Mouse (Mus musculus): Measurements from ENCODE around the gene Rptor.

Gene Rptor

DNA sequence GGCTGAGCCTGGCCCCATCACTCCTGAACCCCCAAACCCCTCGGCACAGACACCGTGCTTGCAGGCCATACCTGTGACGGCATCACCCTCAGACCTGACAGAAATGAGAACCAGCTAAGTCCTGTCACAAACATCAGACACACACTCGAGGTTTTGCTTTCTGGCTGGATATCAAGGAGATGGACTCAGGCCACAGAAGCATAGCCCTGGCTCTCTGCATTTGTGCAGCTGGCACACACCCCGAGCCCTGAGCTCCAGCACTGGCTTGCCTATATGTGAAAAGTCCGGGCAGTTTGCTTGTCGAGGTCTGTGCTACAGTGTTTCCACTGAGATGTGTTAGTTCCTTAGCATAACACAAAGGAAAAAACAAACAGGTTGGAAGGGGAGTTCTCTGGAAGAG lies 305.0 kb downstream of the Rptor start:
- no peak for DNase-seq (ENCODE audit: low read depth)

GRCm38 (mm10) chr11:119909436-119909835 lies 306.7 kb downstream of the Rptor start:
- no peak for DNase-seq (ENCODE audit: low read depth)

DNA sequence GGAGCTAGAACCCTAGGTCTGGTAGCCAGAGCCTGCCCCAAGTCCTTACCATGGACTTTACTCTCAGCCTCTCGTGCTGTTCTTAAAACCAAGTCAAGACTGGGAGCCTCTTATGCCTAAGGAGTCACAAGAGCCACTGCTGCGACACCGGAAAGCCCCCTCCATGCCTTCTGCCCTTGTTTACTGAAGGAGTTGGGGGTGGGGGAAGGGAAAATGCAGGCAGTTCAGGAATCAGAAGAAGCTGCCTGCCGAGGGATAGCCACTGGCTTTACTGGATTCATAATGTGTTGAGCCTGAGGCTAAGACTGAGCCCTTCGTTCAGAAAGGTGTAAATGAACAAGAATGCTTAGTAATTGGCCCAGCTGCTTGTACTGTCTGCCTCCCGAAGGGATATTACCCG lies 310.1 kb downstream of the Rptor start:
- no peak for DNase-seq (ENCODE audit: low read depth)

DNA sequence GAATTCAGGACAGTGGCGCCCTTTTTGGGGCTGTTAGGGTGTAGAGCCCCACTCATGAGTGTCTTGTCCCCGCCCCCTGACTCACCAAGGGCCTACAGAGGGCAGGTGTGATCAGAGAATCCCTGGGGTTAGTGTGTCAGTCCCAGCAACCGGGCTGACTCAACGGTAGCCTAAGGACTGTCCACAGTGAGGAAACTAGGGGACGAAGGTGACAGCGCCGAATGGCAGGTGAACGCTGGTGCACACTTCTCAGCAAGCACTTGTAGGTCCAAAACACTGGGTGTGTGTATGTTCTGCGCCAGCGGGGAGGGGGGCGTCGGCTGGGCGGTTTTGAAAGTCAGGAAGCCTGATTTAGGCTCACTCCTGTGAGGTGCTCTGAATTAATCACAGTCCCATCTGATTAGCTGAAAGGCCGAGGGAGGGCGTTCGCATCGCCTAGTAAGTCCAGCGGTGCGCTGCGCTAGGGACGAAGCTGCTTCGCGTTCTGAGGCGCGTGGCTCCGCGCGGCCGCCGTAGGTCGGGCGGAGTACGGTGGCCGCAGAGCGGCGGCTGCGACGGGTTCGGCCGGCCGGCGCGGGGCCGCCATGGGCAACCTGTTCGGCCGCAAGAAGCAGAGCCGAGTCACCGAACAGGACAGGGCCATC lies 310.7 kb downstream of the Rptor start, which contains the start of gene Chmp6:
TSS of gene Chmp6 (plus strand) at position 151 of the 644 bp plus-strand sequence.
- peak; percentile 51 for DNase-seq (ENCODE audit: low read depth)

DNA sequence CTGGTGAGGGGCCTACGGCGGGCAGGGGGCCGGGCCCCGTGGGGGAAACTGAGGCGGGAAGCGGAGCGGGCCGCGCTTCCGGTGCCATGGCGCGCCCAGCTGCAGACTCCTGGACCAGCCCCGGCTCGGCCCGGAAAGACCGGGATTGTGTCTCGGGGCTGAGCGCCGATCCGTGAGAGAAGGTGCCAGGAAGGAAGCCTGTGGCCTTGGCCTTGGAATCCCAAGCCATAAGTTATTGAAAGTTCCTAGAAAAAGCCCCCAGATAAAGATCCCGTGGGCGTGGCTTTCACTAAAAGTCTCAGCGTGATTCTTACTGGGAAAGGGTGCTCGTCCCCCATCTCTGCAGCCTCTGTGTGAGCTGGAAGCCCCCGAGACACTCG lies 311.2 kb downstream of the Rptor start:
- DNase-seq (ENCODE audit: low read depth), result no peak

GRCm38 (mm10) chr11:119914381-119914780 lies 311.7 kb downstream of the Rptor start:
- DNase-seq (ENCODE audit: low read depth), result no peak

DNA sequence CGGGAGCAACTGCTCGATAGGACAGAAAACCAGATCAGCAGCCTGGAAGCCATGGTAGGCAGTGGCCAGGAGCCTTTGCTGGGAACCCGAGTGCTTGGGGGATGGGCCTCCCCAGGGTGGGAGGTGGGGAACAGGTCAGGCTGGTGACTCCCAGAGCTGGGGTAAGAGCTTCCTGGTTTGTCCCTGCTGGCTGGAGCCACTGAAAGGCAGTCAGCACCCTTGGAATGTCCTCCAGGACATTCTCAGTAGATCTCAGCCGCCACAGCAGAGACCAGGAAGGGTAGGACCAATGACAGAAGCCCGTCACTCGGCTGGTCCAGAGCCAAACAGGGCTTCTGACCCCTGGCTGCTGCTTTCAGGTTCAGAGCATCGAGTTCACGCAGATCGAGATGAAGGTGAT lies 313.0 kb downstream of the Rptor start:
- no peak for DNase-seq (ENCODE audit: low read depth)

DNA sequence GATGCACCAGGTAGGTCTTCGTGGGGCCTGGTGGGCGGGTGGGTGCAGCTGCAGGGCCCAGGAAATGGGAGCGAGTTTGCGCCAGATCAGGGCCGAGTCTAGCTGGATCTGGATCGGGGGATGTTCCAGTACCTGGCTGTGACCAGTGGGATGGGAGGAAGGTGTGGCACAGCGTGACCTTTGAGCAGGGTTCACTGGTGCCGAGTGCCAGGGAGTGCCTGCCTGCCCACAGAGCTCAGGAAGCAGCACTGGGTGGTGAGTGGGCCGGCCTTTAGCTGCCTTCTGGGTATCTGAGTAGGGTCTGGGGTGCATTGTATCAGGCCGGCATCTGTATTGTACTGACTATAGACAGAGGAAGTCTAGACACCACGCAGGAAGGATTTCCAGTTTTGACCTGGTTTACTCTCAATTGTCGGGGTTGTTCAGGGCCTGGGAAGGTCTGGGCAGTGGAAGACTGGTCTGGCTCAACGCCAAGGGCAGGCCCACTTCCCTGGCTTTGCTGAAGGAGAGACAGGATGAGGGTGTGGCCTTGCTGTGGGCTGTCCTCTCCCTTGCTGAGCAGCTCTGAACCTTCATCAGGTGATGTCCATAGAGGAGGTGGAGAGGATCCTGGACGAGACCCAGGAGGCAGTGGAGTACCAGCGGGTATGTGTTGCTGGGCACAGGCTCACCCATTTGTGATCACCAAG lies 313.5 kb downstream of the Rptor start:
- DNase-seq (ENCODE audit: low read depth), result no peak

DNA sequence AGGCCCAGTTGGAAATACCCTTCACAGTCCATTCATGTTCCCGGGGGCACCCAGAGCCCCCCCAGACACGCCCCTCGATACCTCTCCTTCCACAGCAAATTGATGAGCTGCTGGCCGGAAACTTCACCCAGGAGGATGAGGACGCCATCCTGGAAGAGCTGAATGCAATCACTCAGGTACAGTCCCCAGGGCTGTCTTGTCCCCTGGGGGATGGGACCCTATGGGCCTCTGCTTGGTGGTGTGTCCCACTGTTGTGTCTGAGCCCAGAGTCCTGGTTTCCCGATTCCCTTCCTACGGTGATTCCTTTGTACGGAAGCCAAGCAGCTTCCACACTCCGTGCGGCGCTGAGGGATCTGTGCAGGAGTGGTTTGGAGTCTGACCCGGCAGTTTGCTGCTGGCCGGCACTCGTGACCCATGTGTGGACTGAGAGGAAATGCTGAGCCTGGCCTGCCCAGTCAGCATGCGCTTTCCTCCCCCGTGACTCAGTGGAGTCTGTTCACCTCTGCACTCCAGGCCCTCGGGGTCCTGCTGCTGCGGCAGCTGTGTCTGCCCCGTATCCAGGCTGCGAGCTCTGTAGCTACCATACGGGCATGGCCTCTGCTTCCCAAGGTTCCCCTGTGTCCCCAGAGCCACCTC lies 314.2 kb downstream of the Rptor start:
- DNase-seq (ENCODE audit: low read depth), result no peak

GRCm38 (mm10) chr11:119918521-119918920 lies 315.8 kb downstream of the Rptor start:
- DNase-seq (ENCODE audit: low read depth), result no peak

DNA sequence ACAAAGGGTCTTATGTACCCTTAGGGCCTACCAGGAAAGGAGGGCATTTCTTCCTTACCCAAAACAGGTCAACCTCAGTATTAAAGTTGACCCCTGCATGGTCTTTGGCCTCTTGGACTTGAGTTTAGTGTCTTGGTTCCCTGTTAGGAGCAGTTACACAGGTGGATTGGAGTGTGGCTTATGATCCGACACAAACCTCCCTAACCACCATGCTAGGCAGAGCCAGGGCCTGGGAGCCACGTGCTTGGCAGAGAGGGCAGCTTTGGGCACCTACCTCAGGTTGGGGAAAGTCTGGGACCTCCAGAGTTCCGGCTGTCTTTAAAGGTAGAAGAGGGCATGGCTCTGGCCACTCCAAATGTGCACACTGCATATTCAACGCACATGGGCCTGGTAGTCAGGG lies 316.7 kb downstream of the Rptor start:
- no peak for DNase-seq (ENCODE audit: low read depth)

- no peak for DNase-seq (ENCODE audit: low read depth)
These were observed 317.2 kb downstream of the Rptor start for GRCm38 (mm10) chr11:119919897-119920296.

GRCm38 (mm10) chr11:119920668-119921067 lies 318.0 kb downstream of the Rptor start:
- DNase-seq (ENCODE audit: low read depth), result no peak

GRCm38 (mm10) chr11:119925176-119925575 lies 322.5 kb downstream of the Rptor start:
- peak; percentile 84 for DNase-seq (ENCODE audit: low read depth)

GRCm38 (mm10) chr11:119926762-119927161 lies 324.1 kb downstream of the Rptor start:
- DNase-seq (ENCODE audit: low read depth), result no peak

GRCm38 (mm10) chr11:119928023-119928681 lies 325.4 kb downstream of the Rptor start:
- no peak for DNase-seq (ENCODE audit: low read depth)

DNA sequence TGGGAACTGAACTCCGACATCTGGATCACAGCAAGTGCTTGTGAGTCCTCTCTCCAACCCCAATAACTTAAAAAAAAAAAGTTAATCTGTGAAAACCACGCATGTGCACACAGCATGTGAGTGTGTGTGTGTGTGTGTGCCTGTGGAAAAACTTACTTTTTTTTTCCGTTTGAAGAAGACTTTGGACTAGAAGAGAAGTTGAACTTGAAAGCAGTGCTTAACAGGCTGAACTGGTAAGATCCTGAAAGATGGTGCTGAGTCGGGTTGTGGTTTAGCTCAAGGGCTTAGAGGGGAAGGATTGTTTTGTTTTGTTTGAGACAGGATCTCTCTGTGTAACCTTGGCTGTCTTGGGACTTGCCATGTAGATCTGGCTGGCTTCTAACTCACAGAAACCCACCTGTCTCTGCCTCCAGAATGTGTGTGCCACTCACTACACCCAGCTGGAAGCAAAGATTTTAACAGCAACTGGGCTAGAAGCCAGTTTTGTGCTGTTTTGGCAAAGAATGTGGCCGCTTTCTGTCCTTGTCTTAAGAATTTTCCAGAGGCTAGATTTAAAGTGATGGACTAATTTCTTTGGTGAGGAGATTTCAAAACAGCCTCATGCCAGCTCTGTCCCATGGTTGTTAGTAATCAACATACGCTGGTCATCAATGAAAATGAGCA lies 327.0 kb downstream of the Rptor start:
- DNase-seq (ENCODE audit: low read depth), result no peak

GRCm38 (mm10) chr11:119931809-119932208 lies 329.1 kb downstream of the Rptor start:
- DNase-seq (ENCODE audit: low read depth), result no peak

DNA sequence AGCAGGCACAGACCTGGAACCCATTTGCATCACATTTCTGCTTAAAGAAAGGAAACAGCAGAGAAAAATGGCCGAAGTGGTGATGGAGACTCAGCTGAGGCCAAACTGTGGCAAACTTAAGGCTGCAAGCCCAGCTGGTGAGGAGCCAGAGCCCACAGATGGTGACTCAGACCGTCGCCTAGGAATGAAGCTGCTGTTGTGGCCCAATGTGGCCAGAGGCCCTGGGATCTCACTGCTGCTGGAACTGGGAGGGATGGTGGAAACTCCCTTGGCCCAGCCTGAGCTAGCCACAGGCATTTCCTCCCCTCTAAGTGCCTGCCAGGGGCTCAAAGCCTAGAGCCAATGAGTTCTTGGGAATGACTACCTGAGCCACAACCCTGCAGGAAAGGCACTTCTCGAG lies 330.4 kb downstream of the Rptor start:
- peak; percentile 100 for DNase-seq (ENCODE audit: low read depth)

DNA sequence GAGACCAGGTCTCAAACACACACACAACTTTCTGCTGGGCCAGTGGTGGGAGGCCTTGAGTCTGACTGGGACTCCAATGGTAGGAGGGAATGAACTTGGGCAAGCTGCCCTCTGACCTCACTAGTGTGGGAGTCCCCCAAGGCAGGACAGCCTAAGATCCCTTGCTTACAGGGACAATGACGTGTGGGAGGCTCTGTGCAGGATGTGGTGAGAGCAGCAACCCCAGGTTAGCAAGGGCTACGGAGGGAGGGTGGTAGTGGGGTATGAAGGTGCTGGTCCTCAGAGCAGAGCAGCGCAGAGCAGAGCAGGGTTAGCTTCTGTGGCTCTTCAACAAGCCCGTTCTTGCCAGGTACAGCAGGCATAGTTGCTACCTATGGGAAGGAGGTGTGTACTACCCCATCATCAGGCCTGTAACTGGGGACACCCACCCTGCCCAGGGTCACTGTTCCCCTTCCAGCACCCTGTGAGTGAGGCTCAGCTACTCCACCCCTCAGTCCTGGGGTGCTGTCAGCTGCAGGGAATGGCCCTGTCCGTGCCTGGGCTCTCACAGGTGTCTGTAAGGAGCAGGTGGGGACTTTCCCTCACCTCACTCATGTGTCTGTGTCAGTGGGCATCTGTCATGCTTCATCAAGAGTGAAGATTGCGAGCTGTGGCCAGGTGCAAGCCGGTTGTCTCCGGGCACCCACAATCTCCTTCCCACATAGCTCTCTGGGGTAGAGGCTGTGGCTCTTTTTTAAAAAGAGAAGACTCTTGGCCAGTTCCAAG lies 331.3 kb downstream of the Rptor start:
- no peak for DNase-seq (ENCODE audit: low read depth)

GRCm38 (mm10) chr11:119934773-119935172 lies 332.1 kb downstream of the Rptor start:
- DNase-seq (ENCODE audit: low read depth), result no peak

DNA sequence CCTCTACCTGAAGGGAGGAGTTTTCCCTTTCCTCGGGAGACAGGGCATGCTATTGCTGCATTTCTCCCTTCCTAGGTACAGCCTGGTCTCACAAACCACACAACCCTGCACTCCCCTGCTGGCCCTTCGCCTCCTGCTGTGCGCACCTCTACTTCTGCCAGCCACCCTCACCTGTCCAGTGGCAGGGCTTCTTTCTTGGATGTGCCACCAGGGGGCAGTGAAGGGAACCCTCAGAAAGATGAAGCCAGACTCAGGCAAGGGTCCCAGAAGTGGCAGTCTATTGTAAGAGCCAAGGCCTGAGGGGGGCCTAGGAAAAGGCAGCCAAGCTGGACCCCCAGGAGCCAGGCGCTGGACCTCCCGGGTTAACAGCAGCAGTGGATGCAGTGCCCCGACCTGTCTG lies 332.8 kb downstream of the Rptor start:
- no peak for DNase-seq (ENCODE audit: low read depth)

All from fibroblast of lung, adult 2 months (primary cell).